Mouse (Mus musculus) lung, embryonic 15.5 days (tissue): ENCODE measurements around the gene Atp1a1. TPM values are rescaled to one million over a fixed set of nuclear protein-coding genes. Genes with fewer than 3 reads are reported as not detected.

ENCODE experiments used
- ATAC-seq: fragments of 200-750 bp; cut with Nextera tagmentation; 2 replicates; pipeline ENCODE4 v1.8.0; 2017; ENCODE audit warnings: moderate number of reproducible peaks, borderline replicate concordance; ENCODE audit not compliant: low FRiP score, low TSS enrichment; ENCODE audit errors: extremely low read depth
- H3K27ac ChIP-seq: fragments of 300-500 bp; sonication (generic); 2 replicates; pipeline ENCODE4 v1.5.1; 2015; ENCODE audit warnings: moderate library complexity, mild to moderate bottlenecking, inconsistent platforms
- H3K27me3 ChIP-seq: fragments of 300-500 bp; sonication (generic); 2 replicates; pipeline ENCODE4 v1.6.1; 2015; ENCODE audit warnings: inconsistent platforms
- H3K36me3 ChIP-seq: fragments of 300-500 bp; sonication (generic); 2 replicates; pipeline ENCODE4 v1.6.1; 2015; ENCODE audit warnings: inconsistent platforms
- H3K4me1 ChIP-seq: fragments of 300-500 bp; sonication (generic); 2 replicates; pipeline ENCODE4 v1.6.1; 2015; ENCODE audit warnings: inconsistent platforms
- H3K4me2 ChIP-seq: fragments of 300-500 bp; sonication (generic); 2 replicates; pipeline ENCODE4 v1.6.1; 2015; ENCODE audit warnings: inconsistent platforms, mild to moderate bottlenecking, moderate library complexity
- H3K4me3 ChIP-seq: fragments of 300-500 bp; sonication (generic); 2 replicates; pipeline ENCODE4 v1.5.1; 2015; ENCODE audit warnings: mild to moderate bottlenecking, inconsistent platforms
- H3K9ac ChIP-seq: fragments of 300-500 bp; sonication (generic); 2 replicates; pipeline ENCODE4 v1.6.1; 2015; ENCODE audit warnings: inconsistent platforms
- H3K9me3 ChIP-seq: fragments of 300-500 bp; sonication (generic); 2 replicates; pipeline ENCODE4 v1.6.1; 2016; ENCODE audit warnings: inconsistent platforms
- WGBS: fragments of 180-500 bp; shearing (Covaris S2); methylation state at CpG from one replicate; pipeline ENCODE4 v1.1.7; 2015; 5-methylcytosine and 5-hydroxymethylcytosine counted together
- polyA plus RNA-seq: library from polyadenylated mRNA; unstranded; fragments of >200 nt; fragmentation: Nextera tagmentation; extraction: Ambion mirVana; gene quantifications from 2 replicates; pipeline ENCODE4 v1.2.1, GENCODE M21; 2015

Atp1a1 gene
- polyA plus RNA-seq, 1 experiment from 2014 or later = 117 TPM

DNA sequence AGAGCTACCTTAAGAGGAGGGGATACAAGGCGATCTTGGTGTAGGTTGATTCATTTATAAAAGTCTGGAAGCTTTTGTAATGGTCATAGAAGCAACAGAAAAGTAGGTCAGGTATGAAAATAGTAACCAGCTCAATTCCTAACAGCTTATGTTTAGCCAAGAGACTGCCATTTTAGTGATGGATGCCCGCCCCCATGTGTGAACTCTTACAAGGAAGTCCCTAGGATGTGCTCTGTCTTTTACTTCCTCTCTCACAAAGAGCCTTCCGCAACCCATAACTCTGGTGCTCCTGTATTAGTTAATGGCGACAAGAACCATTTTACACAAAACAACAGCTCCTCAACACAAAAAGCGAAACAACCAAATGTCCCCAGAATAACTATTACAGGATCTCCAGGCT is 4.8 kb upstream of the Atp1a1 start:
- ATAC-seq = no peak
- H3K9ac ChIP-seq = no peak overlapping the region
- 84% methylated on average over 5 of the region's 5 CpGs for WGBS
- H3K27ac ChIP-seq = no peak overlapping the region
- H3K27me3 ChIP-seq = no peaks in the 10 kb centered on the region
- no peaks in the 10 kb centered on the region for H3K36me3 ChIP-seq
- no peak overlapping the region for H3K4me3 ChIP-seq
- H3K9me3 ChIP-seq = no peaks in the 10 kb centered on the region
- H3K4me1 ChIP-seq = peaks cover 14% of the 10 kb centered on the region; the same call in 1 of the 2 replicates
- H3K4me2 ChIP-seq = no peak overlapping the region

DNA sequence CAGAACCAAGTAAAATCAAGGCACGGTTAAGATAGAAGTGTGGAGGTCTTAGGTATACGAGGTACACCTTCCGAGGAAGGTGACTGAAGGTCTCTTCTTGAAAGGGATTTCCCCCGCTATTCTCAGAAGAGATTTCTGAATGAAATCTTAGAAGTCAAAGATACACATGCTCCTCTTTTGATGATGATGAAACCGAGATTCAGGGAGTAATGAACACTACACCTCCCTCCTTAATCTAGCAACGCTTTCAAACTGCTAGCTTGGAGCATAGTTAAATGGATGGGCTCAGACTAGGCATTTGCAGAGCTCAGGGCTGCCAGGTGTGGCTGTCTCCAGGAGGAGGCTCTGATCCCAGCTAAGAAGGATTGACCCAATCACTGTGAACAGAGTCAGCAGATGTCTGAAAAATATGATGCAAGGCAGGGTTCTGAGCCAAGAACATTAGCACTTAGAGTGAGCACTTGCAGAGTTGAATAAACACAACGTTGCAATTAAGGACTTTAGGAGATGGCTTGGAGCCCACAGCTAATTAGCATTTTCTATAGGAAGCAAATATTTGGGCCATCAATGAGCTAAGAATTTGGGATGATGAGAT is 2.5 kb upstream of the Atp1a1 start:
- H3K27ac ChIP-seq = no peak overlapping the region
- no peak for ATAC-seq
- WGBS = 70% methylated on average over 7 of the region's 7 CpGs

DNA sequence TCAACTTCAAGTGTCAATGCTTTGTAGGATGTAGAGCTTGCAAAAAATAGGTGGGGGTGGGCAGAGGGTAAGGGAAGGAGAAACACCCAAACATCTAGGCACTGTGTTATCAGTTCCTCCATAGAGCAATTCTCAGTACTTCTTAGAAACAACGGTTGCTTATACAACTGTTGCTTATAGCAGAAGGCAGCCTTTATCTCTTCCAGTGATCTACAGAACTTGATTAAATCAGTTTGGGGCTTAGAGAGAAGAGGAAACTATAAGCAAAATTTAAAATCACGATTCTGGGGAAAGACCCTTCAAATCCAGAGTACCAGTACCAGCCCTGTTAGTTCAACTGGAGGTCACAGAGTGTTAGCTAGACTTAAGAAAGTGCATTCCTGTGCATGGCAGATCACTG is 1.2 kb upstream of the Atp1a1 start:
- Histone ChIP-seq H3K9me3 (no peaks in the 10 kb centered on the region), H3K36me3 (no peaks in the 10 kb centered on the region), H3K27me3 (no peaks in the 10 kb centered on the region), H3K4me2 (no peak overlapping the region), H3K9ac (no peak overlapping the region), H3K4me1 (peaks cover 32% of the 10 kb centered on the region), H3K27ac (no peak overlapping the region), H3K4me3 (no peak overlapping the region)
- 39% methylated on average over 2 of the region's 2 CpGs for WGBS
- ATAC-seq = no peak

More for the DNA sequence above, 2.5 kb upstream of the Atp1a1 start:
- peaks cover 21% of the 10 kb centered on the region for H3K4me1 ChIP-seq
- H3K9ac ChIP-seq = no peak overlapping the region
- H3K27me3 ChIP-seq = no peaks in the 10 kb centered on the region
- H3K36me3 ChIP-seq = no peaks in the 10 kb centered on the region
- H3K4me3 ChIP-seq = no peak overlapping the region
- H3K9me3 ChIP-seq = no peaks in the 10 kb centered on the region
- no peak overlapping the region for H3K4me2 ChIP-seq

DNA sequence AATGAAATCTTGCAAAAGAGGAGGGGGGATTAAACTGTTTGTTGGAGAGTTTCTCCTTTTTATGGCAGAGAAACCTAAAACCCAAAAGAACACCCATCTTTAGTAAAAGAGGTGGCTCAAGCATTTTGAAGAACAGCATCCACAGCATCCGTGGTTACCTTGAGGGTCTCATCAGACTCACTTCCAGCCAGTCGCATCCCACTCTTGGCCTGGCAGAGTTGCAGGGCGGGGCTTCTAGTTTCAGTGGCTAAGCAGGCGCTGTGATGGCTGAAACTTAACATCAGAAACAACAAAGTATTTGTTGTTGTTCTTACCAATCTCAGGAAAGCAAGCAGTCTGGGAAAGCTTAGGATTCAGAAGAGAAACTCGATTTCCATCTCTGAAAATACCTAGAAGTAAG is 807 bp upstream of the Atp1a1 start:
- H3K27ac ChIP-seq = no peak overlapping the region
- 25% methylated on average over 5 of the region's 5 CpGs for WGBS

DNA sequence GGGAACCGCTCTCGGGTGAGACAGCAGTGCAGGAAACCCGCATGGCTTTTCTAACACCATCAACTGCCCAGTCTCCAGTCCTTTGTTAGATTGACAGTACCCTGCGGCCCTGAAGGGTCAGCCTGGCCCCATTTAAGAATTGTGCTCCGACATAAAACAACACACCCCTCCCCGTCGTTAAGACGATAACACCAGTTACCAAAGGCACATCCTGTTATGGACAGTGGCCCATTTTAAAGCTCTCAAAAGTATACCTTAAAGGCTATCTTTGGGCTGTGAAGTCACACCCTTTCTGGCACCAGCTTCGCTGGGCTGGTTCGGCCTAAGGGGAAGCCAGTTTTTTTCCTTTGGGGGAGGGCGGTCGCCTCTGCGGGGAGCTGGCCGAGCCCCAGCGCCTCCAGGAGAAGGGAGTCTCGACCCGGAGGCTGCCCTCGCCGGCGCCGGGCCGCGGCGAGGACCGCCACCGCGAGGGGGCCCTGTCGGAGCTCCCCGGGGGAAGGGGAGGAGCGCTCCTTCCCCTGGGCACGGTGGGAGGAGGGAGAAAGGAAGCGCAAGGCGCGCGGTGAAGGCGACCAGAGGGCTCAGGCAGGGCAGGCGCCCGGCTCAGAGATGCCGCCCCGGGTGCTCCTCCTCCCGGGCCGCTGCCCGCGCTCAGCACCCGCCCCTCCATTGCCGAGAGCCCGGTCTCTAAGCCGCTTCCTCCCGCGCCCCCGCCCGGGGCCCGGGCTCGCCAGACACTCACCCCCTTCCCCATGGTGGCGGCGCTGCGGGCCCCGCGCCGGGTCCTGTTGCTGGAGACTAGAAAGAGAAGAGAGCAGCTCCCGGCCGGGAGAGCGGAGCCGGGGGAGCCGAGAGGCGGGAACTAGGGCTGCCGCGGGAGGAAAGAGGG is 579 bp downstream of the Atp1a1 start:
- WGBS = under 1% methylated on average over 41 of the region's 68 CpGs
- Histone ChIP-seq H3K36me3 (no peaks in the 10 kb centered on the region), H3K9me3 (no peaks in the 10 kb centered on the region), H3K4me1 (peaks cover 50% of the 10 kb centered on the region), H3K9ac (peak overlapping the region; percentile 95), H3K27me3 (no peaks in the 10 kb centered on the region), H3K27ac (peak overlapping the region; percentile 98), H3K4me3 (peak overlapping the region; percentile 86), H3K4me2 (peak overlapping the region; percentile 78)
- peak; percentile 87 for ATAC-seq

More for the DNA sequence above, 807 bp upstream of the Atp1a1 start:
- no peaks in the 10 kb centered on the region for H3K27me3 ChIP-seq
- H3K4me1 ChIP-seq = peaks cover 36% of the 10 kb centered on the region
- H3K36me3 ChIP-seq = no peaks in the 10 kb centered on the region
- peak overlapping the region; percentile 86 for H3K4me3 ChIP-seq
- no peak overlapping the region for H3K9ac ChIP-seq
- H3K9me3 ChIP-seq = no peaks in the 10 kb centered on the region
- ATAC-seq = no peak
- peak overlapping the region; percentile 78 for H3K4me2 ChIP-seq

DNA sequence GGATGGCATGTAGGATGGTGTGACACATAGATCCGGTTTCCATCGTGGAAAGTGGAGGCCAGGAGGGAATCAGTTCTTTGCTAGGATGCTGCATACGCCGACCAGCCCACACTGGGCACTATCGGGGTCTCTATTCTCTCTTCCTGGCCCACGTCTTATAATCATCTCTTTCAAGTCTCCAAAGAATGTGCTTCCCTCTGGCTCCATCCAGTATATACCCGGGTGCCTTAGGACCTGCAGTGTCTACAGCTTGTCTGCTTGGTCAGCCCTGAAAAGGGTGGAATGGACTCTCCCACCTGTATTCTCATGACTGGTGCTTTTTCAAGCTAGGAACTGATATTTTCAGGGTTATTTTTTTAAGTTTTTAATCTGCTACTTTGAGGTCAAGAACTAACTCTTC is 1.3 kb downstream of the Atp1a1 start:
- peak overlapping the region; percentile 78 for H3K4me2 ChIP-seq
- ATAC-seq = no peak
- H3K27ac ChIP-seq = peak overlapping the region; percentile 98; the same call in 1 of the 2 replicates
- no peaks in the 10 kb centered on the region for H3K27me3 ChIP-seq
- H3K36me3 ChIP-seq = no peaks in the 10 kb centered on the region
- WGBS = 28% methylated on average over 7 of the region's 7 CpGs
- no peaks in the 10 kb centered on the region for H3K9me3 ChIP-seq
- H3K4me3 ChIP-seq = peak overlapping the region; percentile 86
- peak overlapping the region; percentile 95 for H3K9ac ChIP-seq
- H3K4me1 ChIP-seq = peaks cover 55% of the 10 kb centered on the region

DNA sequence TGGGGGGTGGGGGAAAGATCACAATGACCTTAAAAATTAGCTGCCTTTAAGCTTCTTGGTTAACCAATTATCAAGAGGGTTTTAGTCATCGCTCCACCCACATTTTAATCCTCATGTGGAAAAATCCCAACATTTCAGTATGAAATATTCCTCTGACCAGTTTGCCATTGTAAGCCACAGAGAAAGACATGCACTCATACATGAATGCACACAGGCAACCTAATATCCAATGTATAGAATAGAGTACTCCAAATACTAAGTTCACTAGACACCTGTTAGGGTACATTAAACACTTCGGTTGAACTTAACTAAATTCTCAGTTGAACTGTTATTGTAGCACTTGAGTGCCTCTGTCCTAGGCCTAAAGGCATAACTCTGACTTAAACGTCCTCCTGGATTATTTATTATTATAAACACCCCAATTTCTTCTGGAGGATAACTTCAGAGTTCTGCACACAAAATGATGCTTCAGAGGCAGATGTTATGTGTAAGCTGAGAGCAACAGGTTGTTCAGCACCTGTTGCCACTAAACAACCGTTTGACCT is 1.9 kb downstream of the Atp1a1 start:
- peak overlapping the region; percentile 86 for H3K4me3 ChIP-seq

DNA sequence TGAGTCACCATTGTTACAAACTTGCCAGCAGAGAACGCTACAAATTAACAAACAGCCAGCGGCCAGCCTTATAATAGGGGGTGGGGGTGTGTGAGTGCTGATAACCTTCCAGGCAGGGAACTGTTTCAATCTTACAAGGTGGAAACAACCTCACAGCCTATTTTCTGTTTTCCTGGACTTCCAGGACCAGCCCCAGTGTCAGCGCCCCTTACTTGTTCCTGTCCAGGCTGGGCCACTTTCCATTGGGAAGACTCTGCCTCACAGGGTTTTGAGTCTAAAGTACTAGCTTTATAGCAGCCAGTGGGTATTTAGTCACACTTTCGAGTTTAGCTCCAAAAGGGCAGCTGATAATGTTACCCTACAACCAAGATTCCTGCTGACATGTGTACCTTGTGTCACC is 2.8 kb downstream of the Atp1a1 start:
- ATAC-seq = no peak
- peak overlapping the region; percentile 78 for H3K4me2 ChIP-seq
- no peaks in the 10 kb centered on the region for H3K36me3 ChIP-seq
- H3K9ac ChIP-seq = no peak overlapping the region
- H3K27me3 ChIP-seq = no peaks in the 10 kb centered on the region
- no peak overlapping the region for H3K4me3 ChIP-seq
- peaks cover 70% of the 10 kb centered on the region for H3K4me1 ChIP-seq
- H3K27ac ChIP-seq = peak overlapping the region; percentile 54; the same call in 1 of the 2 replicates
- WGBS = 41% methylated on average over 4 of the region's 4 CpGs
- H3K9me3 ChIP-seq = no peaks in the 10 kb centered on the region

More for the DNA sequence above, 1.9 kb downstream of the Atp1a1 start:
- 53% methylated on average over 4 of the region's 4 CpGs for WGBS
- no peaks in the 10 kb centered on the region for H3K27me3 ChIP-seq
- H3K36me3 ChIP-seq = no peaks in the 10 kb centered on the region
- H3K9me3 ChIP-seq = no peaks in the 10 kb centered on the region
- peaks cover 61% of the 10 kb centered on the region for H3K4me1 ChIP-seq
- H3K27ac ChIP-seq = no peak overlapping the region
- no peak for ATAC-seq
- H3K9ac ChIP-seq = no peak overlapping the region
- peak overlapping the region; percentile 78 for H3K4me2 ChIP-seq

DNA sequence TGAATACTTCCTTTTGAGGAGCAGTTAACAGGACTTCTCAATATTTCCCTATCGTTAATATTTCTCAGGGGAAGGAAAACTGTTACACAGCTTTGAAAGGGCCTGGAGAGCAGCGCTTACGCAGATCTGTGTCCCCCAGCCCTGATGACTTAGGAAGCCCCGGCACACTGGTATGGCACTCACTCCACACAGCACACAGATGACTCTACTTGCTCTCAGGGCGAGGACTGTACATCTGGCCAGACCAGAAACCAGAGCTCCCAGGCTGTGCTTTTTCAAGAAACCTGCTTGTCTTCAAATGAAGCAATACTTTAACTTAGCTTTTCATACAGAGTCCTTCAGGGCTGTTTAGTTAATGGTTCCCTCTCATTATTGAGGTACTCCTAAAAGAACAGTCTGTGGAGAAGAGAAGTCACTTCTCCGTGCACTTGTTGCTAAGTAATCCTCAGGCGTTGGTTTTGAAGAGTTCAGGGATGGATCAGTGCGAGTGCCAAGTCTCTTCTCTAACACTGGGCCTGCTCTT is 3.4 kb downstream of the Atp1a1 start:
- no peaks in the 10 kb centered on the region for H3K27me3 ChIP-seq
- peak overlapping the region; percentile 54 for H3K27ac ChIP-seq
- no peak for ATAC-seq
- 52% methylated on average over 8 of the region's 8 CpGs for WGBS
- no peaks in the 10 kb centered on the region for H3K9me3 ChIP-seq
- peak overlapping the region; percentile 78 for H3K4me2 ChIP-seq
- no peak overlapping the region for H3K4me3 ChIP-seq
- peaks cover 76% of the 10 kb centered on the region for H3K4me1 ChIP-seq
- no peaks in the 10 kb centered on the region for H3K36me3 ChIP-seq
- H3K9ac ChIP-seq = no peak overlapping the region

DNA sequence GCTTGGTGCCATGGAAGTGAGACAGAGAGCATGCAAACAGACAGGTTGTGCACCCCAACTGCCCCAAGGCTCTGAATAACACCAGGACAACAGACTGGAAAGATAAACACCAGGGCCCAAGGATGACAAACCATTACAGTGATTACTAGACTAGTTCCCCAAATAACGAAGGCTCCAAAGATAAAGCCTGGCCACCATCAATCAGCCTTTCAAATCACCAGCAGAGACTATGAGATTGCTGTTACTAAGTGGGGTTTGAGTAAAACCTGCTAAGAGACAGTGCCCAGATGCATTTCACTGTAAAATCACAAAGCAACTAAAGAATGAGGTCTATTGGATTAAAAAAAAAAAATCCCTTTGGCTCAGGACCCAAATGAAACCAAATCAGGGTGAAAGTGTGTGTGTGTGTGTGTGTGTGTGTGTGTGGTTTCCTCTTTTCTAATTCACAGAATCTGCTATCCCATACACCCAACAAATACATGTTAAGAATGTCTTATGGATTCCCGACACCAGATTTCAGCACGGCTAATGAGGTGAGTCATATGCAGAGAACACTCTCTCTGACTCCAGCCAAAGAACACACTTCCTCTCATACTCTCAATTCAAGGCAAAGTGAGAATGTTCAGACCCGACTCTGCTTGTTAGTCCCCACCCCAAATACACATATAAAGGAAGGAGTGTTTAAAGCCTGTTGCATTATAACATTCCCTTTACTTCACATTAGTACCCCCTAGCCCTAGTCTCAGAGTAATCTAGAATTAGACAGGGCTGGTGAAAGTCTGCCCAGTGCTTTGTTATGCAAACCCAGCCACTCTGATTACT is 4.4 kb downstream of the Atp1a1 start:
- peaks cover 77% of the 10 kb centered on the region for H3K4me1 ChIP-seq
- H3K4me3 ChIP-seq = no peak overlapping the region
- WGBS = 9% methylated on average over 4 of the region's 4 CpGs

DNA sequence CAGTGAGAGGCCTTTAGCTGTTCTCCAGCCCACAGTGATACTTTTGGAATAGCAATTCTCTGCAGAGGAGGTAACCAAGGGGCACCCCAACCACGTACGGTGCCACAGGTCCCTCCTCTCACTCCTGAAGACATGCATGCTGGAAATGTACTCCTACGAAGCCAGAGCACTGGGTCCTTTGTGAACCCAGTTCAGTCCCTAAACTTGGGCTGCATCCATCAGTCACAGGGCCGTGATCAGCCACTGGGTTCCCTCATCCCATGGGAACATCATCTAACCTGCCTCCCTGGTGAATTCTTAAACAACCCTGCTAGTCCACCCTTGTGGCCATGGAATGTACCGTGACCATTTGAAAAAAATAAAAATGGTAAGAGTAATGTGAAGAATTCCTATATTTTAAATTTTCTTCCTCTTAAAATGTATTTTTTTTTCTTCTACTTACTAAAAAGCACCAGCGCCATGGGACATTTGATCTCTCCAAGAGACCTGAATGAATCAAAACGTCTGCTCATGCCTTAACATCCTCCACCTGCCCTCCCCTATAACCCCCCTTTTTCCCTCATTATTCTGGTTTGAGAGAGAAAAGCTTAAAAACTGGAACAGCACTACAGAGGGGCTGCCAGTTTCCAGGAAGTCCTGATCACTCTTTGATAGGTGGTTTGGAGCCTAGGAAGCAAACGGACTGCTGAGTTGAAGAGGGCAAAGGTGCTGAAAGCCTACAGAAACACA is 5.1 kb downstream of the Atp1a1 start:
- Histone ChIP-seq H3K9ac (no peak overlapping the region), H3K27me3 (no peaks in the 10 kb centered on the region), H3K27ac (no peak overlapping the region), H3K4me3 (no peak overlapping the region), H3K4me2 (no peak overlapping the region), H3K36me3 (peaks cover 6% of the 10 kb centered on the region; the same call in 1 of the 2 replicates), H3K4me1 (peaks cover 75% of the 10 kb centered on the region), H3K9me3 (no peaks in the 10 kb centered on the region)
- 69% methylated on average over 8 of the region's 8 CpGs for WGBS
- no peak for ATAC-seq

More for the DNA sequence above, 4.4 kb downstream of the Atp1a1 start:
- H3K36me3 ChIP-seq = no peaks in the 10 kb centered on the region
- no peaks in the 10 kb centered on the region for H3K27me3 ChIP-seq
- H3K4me2 ChIP-seq = peak overlapping the region; percentile 78; the same call in 1 of the 2 replicates
- no peaks in the 10 kb centered on the region for H3K9me3 ChIP-seq
- ATAC-seq = no peak
- no peak overlapping the region for H3K9ac ChIP-seq
- peak overlapping the region; percentile 54 for H3K27ac ChIP-seq
